Mouse (Mus musculus) kidney, adult 18-20 months (tissue): ENCODE measurements around the gene Atp8b3.

Experiments
- DNase-seq: peaks from one replicate; pipeline ENCODE4 v3.0.0; 2021

The Atp8b3 gene

DNA sequence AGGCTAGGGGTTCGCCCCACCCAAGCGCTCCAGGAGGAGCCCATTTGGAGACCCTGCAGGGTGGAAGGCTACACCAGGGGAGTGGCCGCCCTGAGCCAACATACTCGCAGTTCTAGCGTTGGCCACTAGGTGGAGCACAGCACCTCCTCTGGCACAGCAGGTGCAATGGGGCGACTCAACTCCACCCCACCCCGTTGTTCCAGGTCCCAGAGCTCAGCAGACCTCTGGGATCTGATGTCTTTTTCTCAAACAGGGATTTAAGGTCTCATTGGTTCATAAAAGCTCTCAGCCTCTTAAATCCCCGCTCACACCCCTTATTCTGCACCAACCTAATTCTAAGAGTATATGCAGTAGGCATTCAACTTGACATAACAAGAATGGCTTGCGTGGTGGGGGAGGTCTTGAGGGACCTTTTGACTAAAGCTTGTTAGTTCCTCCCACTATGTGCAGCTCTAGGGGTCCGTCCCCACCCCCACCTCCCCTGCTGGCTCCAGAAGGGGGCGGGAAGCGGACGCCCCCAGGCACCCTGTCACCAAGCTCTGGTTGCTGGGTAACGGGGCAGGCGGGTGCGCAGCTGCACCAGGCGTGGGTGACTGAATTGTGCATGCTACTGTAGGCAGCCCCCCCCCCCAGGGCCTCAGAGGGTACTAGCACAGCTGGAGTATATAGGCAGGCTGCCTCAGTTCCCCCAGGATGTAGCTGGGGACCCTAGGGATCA, 27.6 kb upstream of the Atp8b3 start:
- DNase-seq: peak; percentile 89

DNA sequence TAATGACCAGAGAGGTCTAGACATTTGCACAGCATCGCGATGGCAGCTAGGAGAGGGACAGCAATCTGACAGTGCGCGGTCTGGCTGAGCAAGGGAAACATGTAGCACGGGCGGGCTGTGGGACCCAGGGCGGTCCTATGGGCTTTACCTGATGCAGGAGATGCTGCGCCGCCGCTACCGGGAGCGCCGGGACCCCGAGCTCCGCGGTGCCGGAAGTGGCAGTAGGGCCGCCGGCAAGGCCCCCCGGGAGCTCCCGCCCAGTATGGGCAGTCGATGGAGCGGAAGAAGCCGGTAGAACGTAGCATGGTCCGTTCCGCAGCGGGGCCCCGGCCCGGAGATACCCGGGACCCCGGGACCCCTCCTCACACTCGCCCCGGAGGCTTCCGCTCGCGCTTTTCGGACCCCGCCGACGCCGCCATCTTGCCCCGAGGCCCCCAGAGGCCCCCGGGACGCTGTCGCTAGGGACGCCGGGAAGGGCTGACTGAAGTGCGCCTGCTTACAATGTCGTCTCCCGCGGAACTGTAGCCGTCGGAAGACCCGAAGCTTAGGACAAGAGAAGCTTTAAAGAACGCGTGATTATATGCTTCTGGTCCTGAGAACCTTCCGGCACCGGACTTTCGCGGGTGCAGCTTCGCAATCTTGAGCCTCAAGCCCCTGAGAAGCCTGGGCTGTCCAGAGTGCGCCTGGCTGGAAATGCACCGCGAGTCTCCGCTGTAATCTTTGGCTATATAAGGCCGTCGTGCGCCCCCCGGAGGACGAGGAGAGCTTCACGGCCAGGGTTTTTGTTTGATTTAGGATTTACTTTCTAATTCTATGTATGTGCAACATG, 22.4 kb upstream of the Atp8b3 start, which contains the start of gene Rexo1:
Gene Rexo1, minus strand, starts transcription at position 445 of the 829 bp plus-strand sequence.
- peak; percentile 97 for DNase-seq

DNA sequence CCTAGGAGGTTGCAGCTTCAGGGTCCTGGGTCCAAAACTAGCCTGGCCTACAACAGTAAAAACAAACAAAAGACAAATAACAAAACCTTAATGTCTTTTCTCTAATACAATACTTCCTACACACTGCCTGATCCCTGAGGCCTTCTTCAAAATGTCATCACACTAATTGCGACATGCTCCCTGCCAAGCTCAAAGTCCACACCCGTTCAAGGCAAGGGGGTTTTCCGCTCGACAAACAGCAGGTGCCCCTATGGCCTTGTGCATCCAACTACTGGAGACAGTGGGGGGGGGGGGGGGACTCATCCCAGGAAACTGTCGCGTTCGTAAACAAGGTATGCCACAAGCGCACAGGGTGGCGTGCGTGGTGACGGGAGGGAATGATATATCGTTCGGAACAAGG, 21.7 kb upstream of the Atp8b3 start:
- no peak for DNase-seq

DNA sequence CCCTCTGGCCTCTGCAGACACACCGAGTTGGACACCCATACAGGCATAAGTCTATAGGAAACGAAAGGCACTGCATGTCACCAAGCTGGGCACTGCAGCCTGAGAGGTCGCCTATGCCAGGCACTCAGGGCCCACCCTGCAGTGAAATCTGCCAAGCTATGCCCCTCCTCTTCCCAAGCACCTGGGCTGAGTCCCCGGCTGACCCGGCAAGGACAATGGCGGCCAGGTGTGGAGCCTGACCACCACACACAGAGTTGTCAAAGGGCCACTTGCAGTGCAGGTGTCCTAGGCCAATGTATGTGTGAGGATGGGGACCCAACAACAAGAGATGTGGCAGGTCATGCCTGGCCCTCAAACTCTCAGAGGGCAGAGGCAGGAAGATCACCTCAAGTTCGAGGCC, 20.5 kb upstream of the Atp8b3 start:
- no peak for DNase-seq

DNA sequence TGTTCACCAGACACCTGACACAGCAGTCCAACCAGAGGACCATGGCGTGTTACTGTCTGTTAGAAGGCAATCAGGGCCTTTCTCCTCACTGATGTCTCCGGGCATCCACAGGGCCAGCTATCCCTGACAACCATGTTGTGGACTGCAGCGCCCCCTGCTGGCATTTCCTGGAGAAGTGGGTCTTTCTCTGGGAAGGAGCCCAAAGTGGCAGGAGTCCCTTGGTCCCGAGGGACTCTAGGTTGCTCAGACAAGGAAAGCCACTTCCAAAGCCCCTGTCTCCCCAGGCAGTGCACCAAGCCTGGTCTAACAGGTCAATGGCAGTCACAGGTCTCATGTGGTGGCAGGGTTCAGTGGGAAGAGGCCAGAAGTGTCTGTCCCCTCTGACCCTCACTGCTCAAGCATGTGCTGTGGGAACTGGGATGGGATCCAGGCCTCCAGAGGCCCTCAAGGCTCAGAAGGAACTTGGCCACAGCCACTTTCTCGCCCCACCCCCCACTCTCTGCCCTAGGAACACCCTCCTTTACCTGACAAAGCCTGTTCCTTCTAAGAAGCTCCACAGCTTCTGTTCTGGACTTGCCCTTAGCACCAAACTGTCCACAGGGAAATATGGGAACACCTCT, 18.5 kb upstream of the Atp8b3 start:
- peak; percentile 89 for DNase-seq

DNA sequence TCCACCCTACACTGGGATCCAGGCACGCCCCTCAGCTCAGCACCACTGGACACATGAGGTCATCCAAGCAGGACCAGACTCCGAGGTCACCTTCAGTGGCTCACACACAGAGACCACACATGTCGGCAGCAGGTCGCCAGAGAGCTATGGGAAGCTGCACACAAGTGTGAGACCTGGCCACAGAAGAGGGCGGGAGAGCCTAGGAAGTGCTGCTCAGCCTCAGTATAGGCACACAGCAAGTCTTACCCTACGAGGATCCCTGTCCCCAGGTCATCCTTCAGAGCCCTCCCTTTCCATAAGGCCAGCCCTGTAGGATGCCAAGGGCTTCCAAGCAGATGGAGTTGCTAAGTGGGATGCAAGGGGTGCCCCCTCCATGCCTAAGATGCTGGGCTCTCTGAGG, 15.1 kb upstream of the Atp8b3 start:
- no peak for DNase-seq

DNA sequence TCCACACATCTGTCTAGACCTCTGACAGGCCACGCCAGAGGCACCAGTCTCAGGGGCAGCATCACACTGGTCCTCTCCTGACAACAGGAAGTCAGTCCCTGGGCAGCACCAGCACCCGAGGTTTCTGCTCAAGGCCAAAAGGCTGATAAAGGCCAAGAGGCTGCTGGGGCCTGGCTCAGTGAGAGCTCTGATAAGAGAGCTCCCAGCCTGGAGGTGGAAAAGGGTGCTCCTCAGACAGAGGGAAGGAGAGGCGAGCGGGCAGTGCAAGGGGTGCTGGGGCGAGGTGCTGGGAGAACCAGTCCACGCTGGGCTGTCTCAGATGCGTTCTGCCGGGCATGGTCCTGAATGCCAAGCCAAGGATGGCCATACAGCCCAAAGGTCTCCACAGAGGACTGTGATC, 14.7 kb upstream of the Atp8b3 start:
- DNase-seq: no peak

DNA sequence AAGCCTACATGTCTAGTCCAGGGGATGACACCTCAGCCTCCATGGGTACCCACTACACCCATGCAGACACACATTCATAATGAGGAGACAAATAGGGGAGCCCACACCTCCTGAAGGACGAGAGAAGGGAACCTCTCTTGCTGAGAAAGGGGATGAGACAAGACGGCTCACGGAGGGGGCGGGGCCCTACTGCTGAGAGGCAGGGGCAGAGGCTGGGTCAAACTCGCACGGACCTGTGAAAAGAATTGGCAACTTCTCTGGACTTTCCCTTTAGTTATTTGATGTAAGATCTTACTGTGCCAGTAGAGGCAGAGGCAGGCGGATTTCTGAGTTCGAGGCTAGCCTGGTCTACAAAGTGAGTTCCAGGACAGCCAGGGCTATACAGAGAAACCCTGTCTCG, 13.4 kb upstream of the Atp8b3 start:
- no peak for DNase-seq

DNA sequence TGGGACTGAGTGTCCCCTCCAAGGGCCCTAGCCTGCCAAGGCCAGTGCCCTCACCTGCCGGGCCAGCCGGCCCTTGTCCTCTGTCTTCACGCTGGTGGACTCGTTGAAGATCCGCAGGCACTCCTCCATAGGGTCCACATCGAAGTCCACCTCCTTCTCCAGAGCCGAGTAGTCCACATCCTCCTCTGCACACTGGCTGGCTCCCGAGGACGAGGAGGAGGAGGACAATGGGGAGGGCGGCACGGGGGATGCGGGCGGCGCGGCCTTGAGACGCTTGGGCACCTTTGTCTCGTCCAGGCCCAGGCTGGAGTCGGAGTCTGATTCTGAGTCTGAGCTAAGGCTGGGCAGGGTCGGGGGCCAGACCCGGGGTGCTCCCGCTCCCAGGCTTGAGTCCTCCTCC, 10.4 kb upstream of the Atp8b3 start:
- DNase-seq: no peak

DNA sequence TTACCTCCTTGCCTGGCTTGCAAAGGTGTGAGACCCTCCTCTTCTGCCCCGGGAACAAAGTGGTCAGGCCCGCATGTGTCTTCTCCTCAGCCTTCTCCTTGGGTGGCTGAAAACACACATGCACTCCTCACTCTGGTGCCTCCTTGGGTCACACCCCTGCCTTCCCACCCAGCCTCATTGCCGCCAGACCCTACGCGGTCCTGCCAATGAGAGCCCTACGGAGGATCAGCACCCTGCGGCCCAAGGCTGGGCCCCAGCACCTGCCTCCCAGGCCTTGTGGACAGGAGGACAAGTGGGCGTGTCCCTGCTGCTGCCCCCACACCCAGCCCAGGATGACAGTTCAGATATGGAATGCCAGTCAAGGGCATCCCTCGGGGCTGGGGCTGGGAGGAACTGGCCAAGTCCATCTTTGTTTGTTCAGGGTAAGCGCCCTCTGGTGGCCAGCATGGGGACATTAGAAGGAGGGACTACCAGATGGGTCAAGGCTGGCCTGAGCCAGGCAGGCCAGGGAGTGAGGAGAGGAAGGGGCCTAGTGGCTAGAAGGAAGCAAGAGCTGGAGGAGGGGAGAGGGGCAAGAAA, 9.6 kb upstream of the Atp8b3 start:
- peak; percentile 64 for DNase-seq

DNA sequence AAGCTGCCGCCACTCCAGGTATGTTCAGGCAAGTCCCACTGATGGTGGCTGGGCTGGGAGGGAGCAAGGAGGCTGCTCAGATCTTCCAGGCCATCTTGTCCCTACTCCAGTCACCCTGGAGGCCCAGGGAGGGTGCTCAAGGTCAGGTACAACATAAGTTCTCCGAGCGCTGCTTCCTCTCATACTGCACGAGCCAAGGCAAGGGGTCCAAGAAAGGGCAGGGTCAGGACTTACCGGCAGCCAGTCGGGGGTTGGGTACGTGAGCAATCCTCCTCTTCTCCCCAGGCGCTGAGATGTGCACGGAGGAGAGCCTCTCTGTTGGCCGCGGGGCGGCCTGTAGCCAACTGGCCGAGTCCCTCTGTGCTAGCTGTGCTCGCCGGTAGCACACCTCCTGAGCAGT, 8.6 kb upstream of the Atp8b3 start:
- DNase-seq: no peak

DNA sequence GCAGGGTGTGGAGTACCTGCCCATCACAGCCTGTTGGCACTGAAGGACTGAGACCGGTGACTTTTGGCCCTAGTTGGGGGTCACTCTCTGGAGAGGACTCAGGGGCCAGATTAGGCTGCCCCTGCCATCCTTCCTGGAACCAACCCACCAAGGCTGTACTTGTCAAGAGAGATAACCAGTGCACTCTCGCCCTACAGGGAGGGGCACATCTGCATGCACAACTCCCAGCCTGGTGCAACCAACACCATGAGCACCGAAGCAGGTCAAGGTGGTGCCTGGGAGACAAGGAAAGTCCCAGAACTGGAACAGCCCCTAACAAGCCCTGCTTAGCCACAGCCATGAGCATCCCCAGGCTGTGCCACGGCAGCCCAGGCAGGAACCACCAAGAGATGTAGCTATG, 8.0 kb upstream of the Atp8b3 start:
- no peak for DNase-seq

DNA sequence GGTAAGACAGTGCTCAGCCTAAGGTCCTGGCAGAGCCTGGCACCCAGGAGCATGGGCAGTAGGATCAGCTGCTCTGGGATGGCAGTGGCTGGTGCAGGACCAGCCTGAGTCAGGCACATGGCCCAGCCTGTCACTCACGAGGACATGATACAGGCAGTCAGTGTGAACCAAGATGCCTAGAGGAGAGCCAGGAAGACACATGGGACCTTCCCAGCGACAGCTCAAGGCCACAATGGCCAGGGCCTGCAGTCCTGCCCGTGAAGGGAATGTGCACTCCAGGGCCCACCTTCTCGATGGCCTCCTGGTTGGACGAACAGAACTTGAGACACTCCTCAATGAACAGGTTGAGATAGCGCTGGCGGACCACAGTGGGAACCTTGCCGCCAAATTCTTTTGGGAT, 6.7 kb upstream of the Atp8b3 start:
- no peak for DNase-seq

DNA sequence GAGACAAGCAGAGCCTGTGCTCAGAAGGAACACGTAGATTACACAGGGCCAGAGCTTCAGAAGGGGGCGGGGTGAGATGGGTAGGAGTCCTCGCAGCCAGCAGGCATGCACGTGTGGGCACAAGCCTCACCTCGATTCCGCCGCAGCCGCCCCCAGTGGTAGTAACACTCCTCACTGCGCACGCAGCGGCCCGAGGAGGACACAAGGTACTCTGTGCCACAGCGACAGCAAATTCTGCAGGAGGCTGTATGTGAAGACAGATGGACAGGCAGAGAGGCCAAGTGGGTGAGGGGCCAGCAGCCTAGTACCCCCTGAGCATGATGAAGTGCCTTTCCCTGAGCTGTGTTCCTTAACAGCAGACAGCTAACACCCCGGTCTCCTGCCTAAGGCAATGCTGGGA, 4.9 kb upstream of the Atp8b3 start:
- DNase-seq: no peak

DNA sequence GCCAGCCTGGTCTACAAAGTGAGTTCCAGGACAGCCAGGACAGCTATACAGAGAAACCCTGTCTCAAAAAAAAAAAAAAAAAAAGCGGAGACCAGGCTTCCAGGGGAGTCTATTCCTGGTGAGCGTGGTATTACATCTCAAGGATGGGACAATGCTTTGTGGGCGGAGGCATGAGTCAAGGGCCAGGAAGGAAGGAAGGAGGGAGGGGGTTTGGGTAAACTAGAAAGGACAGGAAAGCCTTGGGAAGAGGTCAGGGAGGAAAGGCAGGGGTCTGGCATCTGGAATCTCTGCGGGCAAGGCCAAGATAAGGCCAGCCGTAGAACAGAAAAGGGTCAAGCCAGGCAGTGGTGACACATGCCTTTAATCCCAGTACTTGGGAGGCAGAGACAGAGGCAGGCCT, 569 bp upstream of the Atp8b3 start:
- DNase-seq: no peak

DNA sequence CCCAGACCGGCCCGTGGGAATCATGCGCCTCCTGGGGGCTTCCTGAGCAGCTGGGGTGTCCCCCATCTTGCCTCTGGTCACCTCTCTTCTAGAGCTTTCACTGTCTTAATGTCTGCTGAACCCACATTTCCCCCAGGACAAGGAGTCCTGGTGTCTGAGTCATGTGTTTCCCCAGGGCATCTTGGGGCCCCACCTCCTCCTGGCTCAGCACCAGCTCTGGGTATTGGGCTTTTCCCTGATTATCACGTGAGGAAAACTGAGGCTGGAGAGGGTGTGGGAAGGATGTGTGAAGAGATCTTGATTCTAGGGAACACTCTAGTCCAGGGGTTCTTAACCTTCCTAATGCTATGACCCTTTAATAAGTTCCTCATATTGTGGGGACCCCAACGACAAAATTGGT, 744 bp downstream of the Atp8b3 start:
- no peak for DNase-seq

DNA sequence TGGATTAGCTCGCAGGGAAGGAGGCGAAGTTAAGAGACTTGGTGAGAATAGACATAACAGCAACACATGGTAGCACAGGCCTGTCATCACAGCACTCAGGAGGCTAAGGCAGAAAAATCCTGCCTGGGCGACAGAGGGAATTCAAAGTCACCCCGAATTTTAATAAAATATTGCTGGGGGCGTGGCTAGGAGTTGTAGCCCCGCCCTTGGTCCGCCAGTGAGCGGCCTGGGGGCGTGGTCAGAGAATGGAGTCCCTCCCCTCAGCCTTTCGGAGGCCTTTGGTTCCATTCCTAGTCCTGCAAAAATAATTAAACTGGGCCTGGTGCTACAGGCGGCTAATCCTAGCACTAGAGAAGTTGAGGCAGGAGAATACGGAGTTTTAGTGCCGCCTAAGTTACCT, 3.2 kb downstream of the Atp8b3 start:
- no peak for DNase-seq

DNA sequence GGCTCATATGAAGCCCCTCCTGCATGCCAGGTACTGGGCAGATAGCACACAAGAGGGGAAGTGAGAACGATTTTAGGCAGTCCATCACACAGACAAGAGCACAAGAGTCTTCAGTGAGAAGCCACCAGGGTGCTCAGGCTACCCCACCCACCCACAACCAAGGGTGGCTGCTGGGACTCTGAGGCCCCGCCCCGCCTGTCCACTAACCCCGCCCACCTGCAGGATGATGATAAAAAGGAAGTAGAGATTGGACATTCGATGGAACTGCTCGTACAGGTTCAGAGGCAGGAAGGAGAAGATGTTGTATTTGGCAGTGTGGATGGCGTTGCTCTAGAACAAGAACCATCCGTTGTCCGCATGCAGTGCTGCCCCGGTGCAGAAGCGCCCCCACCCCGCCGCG, 3.9 kb downstream of the Atp8b3 start:
- no peak for DNase-seq

DNA sequence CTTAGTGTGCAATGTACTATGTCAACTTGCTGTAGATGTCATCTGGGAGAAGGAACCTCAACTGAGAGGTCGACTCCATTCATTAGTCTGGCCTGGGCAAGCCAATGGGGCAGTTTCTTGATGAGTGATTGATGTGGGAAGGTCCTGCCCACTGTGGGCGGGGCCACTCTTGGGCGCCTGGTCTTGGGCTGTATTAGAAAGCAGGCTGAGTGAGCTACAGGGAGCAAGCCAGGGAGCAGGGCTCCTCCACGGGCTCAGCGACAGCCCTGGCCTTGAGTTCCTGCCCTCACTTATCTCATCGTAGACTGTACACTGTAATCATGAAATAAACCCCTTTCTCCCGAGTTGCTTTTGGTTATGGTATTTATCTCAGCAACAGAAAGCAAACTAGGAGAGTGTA, 5.2 kb downstream of the Atp8b3 start:
- no peak for DNase-seq

DNA sequence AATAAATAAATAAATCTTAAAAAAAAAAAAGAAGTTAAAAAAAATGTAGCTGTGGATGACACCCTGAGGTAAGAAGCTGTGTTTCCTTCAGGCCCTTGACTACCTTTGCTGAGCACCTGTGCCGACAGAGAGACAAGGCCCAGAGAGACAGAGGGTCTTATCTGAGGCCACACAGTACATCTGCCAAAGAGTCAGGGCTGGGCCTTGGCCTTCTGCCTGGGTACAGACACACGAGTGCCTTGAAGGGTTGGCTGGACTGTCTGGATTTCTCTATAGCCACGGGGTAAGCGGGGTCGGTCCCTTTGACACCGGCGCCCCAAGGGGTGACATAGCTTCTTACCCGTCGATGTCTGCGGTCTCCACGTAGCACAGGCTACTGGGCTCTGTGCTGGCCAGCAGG, 6.1 kb downstream of the Atp8b3 start:
- no peak for DNase-seq

DNA sequence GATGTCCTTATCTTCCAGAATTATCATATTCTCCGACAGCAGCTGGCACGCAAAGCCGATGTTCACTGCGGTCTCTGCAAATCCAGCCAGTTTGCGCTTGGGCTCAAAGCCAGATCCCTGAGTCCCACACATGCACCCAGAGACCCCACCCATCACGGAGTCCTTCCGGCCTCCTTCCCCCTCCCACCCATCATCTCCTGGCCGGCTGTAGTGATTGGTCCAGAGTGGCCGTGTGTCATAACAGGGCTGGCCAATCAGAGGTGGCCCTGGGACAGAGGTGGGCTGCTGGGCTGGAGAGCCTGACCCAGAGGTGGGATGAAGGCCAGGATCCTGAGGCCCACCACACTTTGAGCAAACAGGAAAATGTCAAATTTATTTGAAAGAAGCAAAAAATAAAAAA, 12.8 kb downstream of the Atp8b3 start:
- DNase-seq: no peak

DNA sequence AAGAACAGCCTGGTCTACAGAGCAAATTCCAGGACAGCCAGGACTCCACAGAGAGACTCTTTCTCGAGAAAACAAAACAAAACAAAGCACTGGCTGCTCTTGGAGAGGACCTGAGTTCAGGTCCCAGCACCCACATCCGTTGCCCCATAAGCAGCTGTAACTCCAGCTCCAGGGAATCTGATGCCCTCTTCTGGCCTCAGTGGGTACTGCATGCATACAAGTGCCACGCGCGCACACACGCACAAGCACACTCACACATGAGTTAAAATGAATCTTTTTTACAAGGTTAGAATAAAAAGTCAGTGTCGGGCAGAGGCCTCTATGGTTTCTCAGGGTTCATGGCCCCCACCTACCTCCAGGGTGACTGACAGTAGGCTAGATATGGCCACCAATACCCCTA, 15.6 kb downstream of the Atp8b3 start:
- DNase-seq: no peak

DNA sequence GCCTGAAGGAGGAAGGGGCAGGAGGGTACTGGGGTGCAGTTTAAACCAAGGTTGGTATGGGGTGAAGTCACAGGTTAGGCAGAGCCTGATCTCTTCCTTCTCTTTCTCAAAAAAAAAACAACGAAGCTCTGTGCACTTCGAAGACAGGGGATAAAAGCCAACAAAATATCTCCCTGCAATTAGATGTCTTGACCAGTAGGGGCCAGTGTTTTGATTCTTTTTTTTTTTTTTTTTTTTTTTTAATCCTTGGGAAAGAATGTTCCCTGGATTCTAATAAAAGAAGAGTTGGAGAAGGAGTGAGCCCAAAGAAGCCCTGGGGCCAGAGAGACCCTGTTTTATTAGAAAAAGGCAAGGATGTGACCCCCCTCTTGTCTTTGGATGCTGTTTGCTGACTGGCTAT, 19.6 kb downstream of the Atp8b3 start:
- no peak for DNase-seq

DNA sequence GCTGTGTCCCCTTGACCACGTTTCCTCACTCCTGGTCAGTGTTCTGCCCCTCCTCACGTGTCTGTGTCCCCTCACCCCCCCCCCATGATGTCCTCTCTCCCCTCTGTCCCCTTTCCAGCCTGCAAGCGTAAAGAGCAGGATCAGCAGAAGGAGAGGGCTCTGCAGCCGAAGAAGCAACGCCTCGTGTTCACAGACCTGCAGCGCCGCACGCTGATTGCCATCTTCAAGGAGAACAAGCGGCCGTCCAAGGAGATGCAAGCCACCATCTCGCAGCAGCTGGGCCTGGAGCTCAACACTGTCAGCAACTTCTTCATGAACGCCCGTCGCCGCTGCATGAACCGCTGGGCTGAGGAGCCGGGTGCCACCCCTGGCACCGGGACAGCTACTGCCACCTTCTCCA, 25.2 kb downstream of the Atp8b3 start:
- DNase-seq: no peak
